Mouse (Mus musculus): ENCODE measurements around the gene Gspt2.

DNA sequence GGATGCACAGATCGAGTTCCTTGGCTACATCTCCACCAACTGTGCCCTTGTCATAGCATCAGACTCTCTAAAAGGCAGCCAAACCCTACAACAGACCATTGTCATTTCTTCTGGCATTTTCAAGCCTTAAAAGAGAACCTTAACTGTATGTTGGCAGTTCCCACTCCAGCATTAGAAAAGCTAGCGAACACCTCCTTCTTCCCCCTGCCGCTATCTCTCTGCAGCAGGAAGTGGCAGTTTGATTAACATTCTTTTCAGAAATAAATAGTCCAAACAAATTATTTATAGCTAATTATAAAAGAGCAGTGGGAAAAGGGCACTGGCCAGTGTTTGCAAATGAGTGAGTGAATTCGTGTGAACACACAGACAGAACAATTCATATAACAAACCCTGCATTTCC, 34.9 kb downstream of the Gspt2 start:
- TF ChIP-seq EP300 (IDR thresholded peaks at IDR 0.05) (no peak), CTCF (IDR thresholded peaks at IDR 0.05) (no peak)
